Mouse (Mus musculus): ENCODE measurements around the gene Set. TPM values are rescaled to one million over a fixed set of nuclear protein-coding genes. Genes with fewer than 3 reads are reported as not detected.
A peak's percentile ranks its signal among the peaks of the same experiment; 100 is the strongest.

Set gene
- total and polyA plus RNA-seq, 3 experiments, result 250 to 973 (median 580) TPM

DNA sequence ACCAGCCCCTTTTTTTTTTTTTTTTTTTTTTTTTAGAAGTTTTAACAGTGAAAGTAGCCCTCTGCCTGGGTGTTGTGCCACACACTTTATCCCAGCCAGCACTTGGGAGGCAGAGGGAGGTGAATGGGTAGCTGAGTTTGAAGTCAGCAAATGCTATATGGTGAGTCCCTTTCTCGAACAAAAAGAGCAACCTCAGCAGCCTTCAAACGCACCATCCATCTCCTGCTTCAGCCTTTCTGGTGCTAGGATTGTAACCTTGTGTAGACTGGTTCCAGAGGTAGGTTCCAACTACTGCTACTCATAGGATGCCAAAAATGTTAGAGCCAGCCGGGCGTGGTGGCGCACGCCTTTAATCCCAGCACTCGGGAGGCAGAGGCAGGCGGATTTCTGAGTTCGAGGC, 19.3 kb downstream of the Set start:
- Histone ChIP-seq H3K9ac (ENCODE audit: control insufficient read depth, low read depth, low read length, poor library complexity, severe bottlenecking) (no peak overlapping the region), H3K79me2 (ENCODE audit: control insufficient read depth, insufficient read depth, low read length, poor library complexity) (no peaks in the 10 kb centered on the region), H3K4me1 (ENCODE audit: control insufficient read depth in 1 of 2, insufficient read depth in 2 of 2, low read length in 2 of 2) (peaks cover 0 to 5% of the 10 kb centered on the region in 2 experiments; a peak in 2 of 4 replicates), H3K4me3 (ENCODE audit: control insufficient read depth in 1 of 2, insufficient read depth in 1 of 2, low read depth in 2 of 2, low read length in 2 of 2) (no peak overlapping the region), H3K27me3 (ENCODE audit: control insufficient read depth in 1 of 2, insufficient read depth in 2 of 2, low read length in 2 of 2) (no peaks in the 10 kb centered on the region), H3K9me3 (replicated peaks; ENCODE audit: insufficient read depth, low read length) (no peaks in the 10 kb centered on the region), H3K27ac (ENCODE audit: control insufficient read depth, low read depth, low read length) (no peak overlapping the region), H3K36me3 (ENCODE audit: control insufficient read depth in 1 of 2, insufficient read depth in 2 of 2, low read length in 2 of 2) (peaks cover 0 to 2% of the 10 kb centered on the region in 2 experiments; a peak in 1 of 4 replicates)
- peak; percentile 38 for DNase-seq (ENCODE audit: low read depth, low spot score)
- TF ChIP-seq MYB (IDR thresholded peaks at IDR 0.05; ENCODE audit: low read depth, low read length) (no peak), MAZ (IDR thresholded peaks at IDR 0.05; ENCODE audit: low read depth, low read length) (no peak)

DNA sequence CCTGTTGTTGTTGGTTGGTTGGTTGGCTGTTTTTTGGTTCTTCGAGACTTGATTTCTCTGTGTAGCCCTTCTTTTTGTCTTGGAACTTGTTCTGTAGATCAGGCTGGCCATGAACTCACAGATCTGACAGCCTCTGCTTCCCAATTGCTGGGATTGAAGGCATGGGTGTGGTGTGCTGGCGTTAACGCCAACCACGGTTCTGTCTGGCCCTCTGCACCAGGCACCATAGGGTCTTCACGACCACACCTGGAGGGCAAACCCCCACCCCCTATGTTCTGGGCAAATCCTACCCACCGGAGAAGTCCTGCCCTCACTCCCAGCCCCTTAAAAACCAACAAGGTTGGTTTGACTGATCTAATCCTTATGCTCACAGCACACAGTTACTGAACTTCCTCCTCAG, 19.8 kb downstream of the Set start:
- no peaks in the 10 kb centered on the region for H3K79me2 ChIP-seq (ENCODE audit: control insufficient read depth, insufficient read depth, low read length, poor library complexity)
- TF ChIP-seq CHD2 (IDR thresholded peaks at IDR 0.05; ENCODE audit: low read length) (no peak), ZMIZ1 (IDR thresholded peaks at IDR 0.05; ENCODE audit: low read depth, low read length) (no peak), BHLHE40 (IDR thresholded peaks at IDR 0.05; ENCODE audit: borderline replicate concordance, low read depth, low read length) (no peak), SIN3A (IDR thresholded peaks at IDR 0.05; ENCODE audit: low read length) (no peak), RAD21 (IDR thresholded peaks at IDR 0.05; ENCODE audit: low read depth, low read length) (no peak), NELFE (IDR thresholded peaks at IDR 0.05; ENCODE audit: low read depth, low read length) (no peak)
- H3K4me3 ChIP-seq (ENCODE audit: control insufficient read depth in 1 of 2, insufficient read depth in 1 of 2, low read depth in 2 of 2, low read length in 2 of 2), result peak overlapping the region; percentile 8 to 72; a peak in 3 of 4 replicates
- no peak overlapping the region for H3K9ac ChIP-seq (ENCODE audit: control insufficient read depth, low read depth, low read length, poor library complexity, severe bottlenecking)
- H3K27ac ChIP-seq (ENCODE audit: control insufficient read depth, low read depth, low read length), result peak overlapping the region; percentile 6; the same call in 1 of the 2 replicates
- H3K4me1 ChIP-seq (ENCODE audit: control insufficient read depth in 1 of 2, insufficient read depth in 2 of 2, low read length in 2 of 2), result peaks cover 0 to 5% of the 10 kb centered on the region in 2 experiments; a peak in 2 of 4 replicates
- H3K9me3 ChIP-seq (replicated peaks; ENCODE audit: insufficient read depth, low read length), result no peaks in the 10 kb centered on the region
- H3K27me3 ChIP-seq (ENCODE audit: control insufficient read depth in 1 of 2, insufficient read depth in 2 of 2, low read length in 2 of 2), result no peaks in the 10 kb centered on the region
- no peak for DNase-seq (ENCODE audit: low read depth, low spot score)
- H3K36me3 ChIP-seq (ENCODE audit: control insufficient read depth in 1 of 2, insufficient read depth in 2 of 2, low read length in 2 of 2), result peaks cover 0 to 2% of the 10 kb centered on the region in 2 experiments; a peak in 1 of 4 replicates

DNA sequence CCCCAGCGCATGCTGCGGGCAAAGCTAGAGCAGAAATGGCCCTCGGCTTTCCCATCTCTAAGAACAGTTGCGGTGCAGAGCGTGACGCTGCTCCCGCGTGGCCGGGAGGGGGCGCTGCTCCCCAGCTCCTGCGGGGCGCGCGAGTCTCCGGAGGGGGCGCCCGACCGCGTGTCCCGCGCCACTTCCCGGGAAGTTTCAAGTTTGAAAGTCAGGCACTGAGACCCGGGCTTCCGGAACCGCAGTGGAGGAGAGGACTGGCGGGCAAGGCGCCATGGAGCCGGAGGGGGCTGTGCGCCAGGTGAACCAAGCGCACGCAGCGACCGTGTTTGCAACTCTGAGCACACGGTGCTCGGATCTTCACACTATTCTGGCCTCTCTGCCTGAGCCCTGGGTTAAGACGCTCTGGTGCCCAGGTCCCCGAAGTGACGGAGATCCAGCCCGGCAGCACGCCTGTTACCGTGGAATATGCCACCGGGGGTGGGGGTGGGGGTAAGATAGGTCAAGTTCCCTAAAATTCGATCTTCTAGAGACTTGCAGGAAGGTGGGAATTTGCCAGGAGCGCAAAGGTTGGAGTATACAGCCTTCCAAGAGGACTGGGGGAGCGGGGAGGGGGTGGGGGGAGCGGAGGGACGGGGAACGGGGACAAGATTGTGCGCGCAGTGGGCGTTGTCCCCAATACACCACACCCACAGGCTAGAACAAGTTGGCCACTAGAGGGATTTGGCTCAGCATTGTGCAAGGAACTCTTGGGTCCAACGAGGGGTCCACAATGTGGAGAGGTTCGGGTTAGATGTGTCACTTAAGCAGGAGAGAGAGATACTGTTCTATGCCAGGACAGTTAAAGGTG, 20.5 kb downstream of the Set start, which contains the start of gene Pkn3:
TSS of gene Pkn3 (plus strand) at position 183 of the 847 bp plus-strand sequence.
- Histone ChIP-seq H3K27ac (ENCODE audit: control insufficient read depth, low read depth, low read length) (peak within 1 kb of the TSS; percentile 55), H3K4me3 (ENCODE audit: control insufficient read depth in 1 of 2, insufficient read depth in 1 of 2, low read depth in 2 of 2, low read length in 2 of 2) (peak within 1 kb of the TSS; percentile 68 to 72), H3K9ac (ENCODE audit: control insufficient read depth, low read depth, low read length, poor library complexity, severe bottlenecking) (peak within 1 kb of the TSS; percentile 84), H3K9me3 (replicated peaks; ENCODE audit: insufficient read depth, low read length) (no peaks in the 10 kb centered on the region), H3K36me3 (ENCODE audit: control insufficient read depth in 1 of 2, insufficient read depth in 2 of 2, low read length in 2 of 2) (peaks cover 0 to 2% of the 10 kb centered on the region in 2 experiments; a peak in 1 of 4 replicates), H3K79me2 (ENCODE audit: control insufficient read depth, insufficient read depth, low read length, poor library complexity) (no peaks in the 10 kb centered on the region), H3K4me1 (ENCODE audit: control insufficient read depth in 1 of 2, insufficient read depth in 2 of 2, low read length in 2 of 2) (peaks cover 0 to 5% of the 10 kb centered on the region in 2 experiments; a peak in 2 of 4 replicates), H3K27me3 (ENCODE audit: control insufficient read depth in 1 of 2, insufficient read depth in 2 of 2, low read length in 2 of 2) (no peaks in the 10 kb centered on the region)
- DNase-seq (ENCODE audit: low read depth, low spot score), result peak; percentile 91
- no peak for TF ChIP-seq CHD2 (IDR thresholded peaks at IDR 0.05; ENCODE audit: low read length)
- TF ChIP-seq UBTF (IDR thresholded peaks at IDR 0.05; ENCODE audit: borderline replicate concordance, insufficient read depth, low read depth, low read length), result no peak
- TF ChIP-seq NELFE (IDR thresholded peaks at IDR 0.05; ENCODE audit: low read depth, low read length), result peak; percentile 67
- TF ChIP-seq NRF1 (IDR thresholded peaks at IDR 0.05; ENCODE audit: insufficient read depth, low read depth, low read length, poor library complexity, severe bottlenecking), result 0 out of 2 replicates have a peak, but pooled peaks have one; percentile 14
- peak; percentile 43; the same call in 1 of the 2 replicates for TF ChIP-seq TCF12 (IDR thresholded peaks at IDR 0.05; ENCODE audit: low read depth, low read length)
- TF ChIP-seq POLR2AphosphoS5 (IDR thresholded peaks at IDR 0.05; ENCODE audit: borderline replicate concordance, low read depth, low read length), result no peak
- no peak for TF ChIP-seq MEF2A (IDR thresholded peaks at IDR 0.05; ENCODE audit: extremely low read depth, insufficient replicate concordance, low read depth, low read length, poor library complexity, severe bottlenecking)
- TF ChIP-seq ZMIZ1 (IDR thresholded peaks at IDR 0.05; ENCODE audit: low read depth, low read length), result peak; percentile 45; the same call in 1 of the 2 replicates
- TF ChIP-seq RCOR1 (IDR thresholded peaks at IDR 0.05; ENCODE audit: low read depth, low read length), result peak; percentile 39; the same call in 1 of the 2 replicates
- peak; percentile 64 for TF ChIP-seq SIN3A (IDR thresholded peaks at IDR 0.05; ENCODE audit: low read length)
- no peak for TF ChIP-seq EP300 (IDR thresholded peaks at IDR 0.05; ENCODE audit: low read depth in 1 of 2, low read length in 2 of 2)
- TF ChIP-seq ELF1 (IDR thresholded peaks at IDR 0.05; ENCODE audit: low read depth, low read length), result peak; percentile 74
- no peak for TF ChIP-seq BHLHE40 (IDR thresholded peaks at IDR 0.05; ENCODE audit: borderline replicate concordance, low read depth, low read length)
- peak; percentile 63 for TF ChIP-seq ZNF384 (IDR thresholded peaks at IDR 0.05; ENCODE audit: low read depth, low read length)
- peak; percentile 65 to 100 (median 85) for TF ChIP-seq CTCF (IDR thresholded peaks at IDR 0.05 in 2 of 3, conservative IDR thresholded peaks at IDR 0.05 in 1 of 3; ENCODE audit: control insufficient read depth in 1 of 3, insufficient read depth in 1 of 3, low read depth in 2 of 3, low read length in 3 of 3, poor library complexity in 1 of 3, severe bottlenecking in 1 of 3)
- no peak for TF ChIP-seq JUND (IDR thresholded peaks at IDR 0.05; ENCODE audit: low read depth, low read length)
- TF ChIP-seq CHD1 (IDR thresholded peaks at IDR 0.05; ENCODE audit: low read depth, low read length), result no peak
- TF ChIP-seq GABPA (IDR thresholded peaks at IDR 0.05; ENCODE audit: low read depth, low read length), result no peak
